Mouse (Mus musculus): ENCODE results near the gene Zfyve19. TPM values are rescaled to one million over a fixed set of nuclear protein-coding genes. Genes with fewer than 3 reads are reported as not detected.

Zfyve19 gene
- polyA plus RNA-seq, 1 experiment from 2014 or later, result 50.4 TPM

Other genes with a start within 250 kb of the Zfyve19 start
- gene Ccdc32, start 179.2 kb upstream of the Zfyve19 start, polyA plus RNA-seq (2016; fragmentation: Nextera tagmentation; extraction: Ambion mirVana), result 16.3 and 18.5 TPM in 2 replicates
- 5.1 and 6.2 TPM in 2 replicates for gene Rpusd2, start 173.8 kb upstream of the Zfyve19 start, polyA plus RNA-seq (2016; fragmentation: Nextera tagmentation; extraction: Ambion mirVana)
- 36.1 and 36.3 TPM in 2 replicates for gene Knl1, start 161.5 kb upstream of the Zfyve19 start, polyA plus RNA-seq (2016; fragmentation: Nextera tagmentation; extraction: Ambion mirVana)
- 45.1 and 54.8 TPM in 2 replicates for gene Rad51, start 95.8 kb upstream of the Zfyve19 start, polyA plus RNA-seq (2016; fragmentation: Nextera tagmentation; extraction: Ambion mirVana)
- 36.4 and 43.8 TPM in 2 replicates for gene Rmdn3, start 51.6 kb upstream of the Zfyve19 start, polyA plus RNA-seq (2016; fragmentation: Nextera tagmentation; extraction: Ambion mirVana)
- 7.4 and 9.1 TPM in 2 replicates for gene Gchfr, start 40.8 kb upstream of the Zfyve19 start, polyA plus RNA-seq (2016; fragmentation: Nextera tagmentation; extraction: Ambion mirVana)
- gene Gm14137, start 34.1 kb upstream of the Zfyve19 start, polyA plus RNA-seq (2016; fragmentation: Nextera tagmentation; extraction: Ambion mirVana), result 0.48 and 0.71 TPM in 2 replicates
- 14.8 and 19.5 TPM in 2 replicates for gene Dnajc17, start 178 bp downstream of the Zfyve19 start, polyA plus RNA-seq (2016; fragmentation: Nextera tagmentation; extraction: Ambion mirVana)
- gene Ppp1r14d, start 21.3 kb downstream of the Zfyve19 start, polyA plus RNA-seq (2016; fragmentation: Nextera tagmentation; extraction: Ambion mirVana), result 0.18 TPM in 1 of 2 replicates, not detected in the other
- gene Spint1, start 28.7 kb downstream of the Zfyve19 start, polyA plus RNA-seq (2016; fragmentation: Nextera tagmentation; extraction: Ambion mirVana), result 2.6 and 8.8 TPM in 2 replicates
- gene Rhov, start 62.7 kb downstream of the Zfyve19 start, polyA plus RNA-seq (2016; fragmentation: Nextera tagmentation; extraction: Ambion mirVana), result 0.39 TPM in 1 of 2 replicates, not detected in the other
- 17.4 and 18.6 TPM in 2 replicates for gene Vps18, start 80.1 kb downstream of the Zfyve19 start, polyA plus RNA-seq (2016; fragmentation: Nextera tagmentation; extraction: Ambion mirVana)
- 6.0 and 7.5 TPM in 2 replicates for gene Dll4, start 117.2 kb downstream of the Zfyve19 start, polyA plus RNA-seq (2016; fragmentation: Nextera tagmentation; extraction: Ambion mirVana)
- gene Chac1, start 142.6 kb downstream of the Zfyve19 start, polyA plus RNA-seq (2016; fragmentation: Nextera tagmentation; extraction: Ambion mirVana), result 0.55 and 0.69 TPM in 2 replicates

Measured in heart, embryonic 10.5 days (tissue).